Mouse (Mus musculus): ENCODE measurements around the gene Serpina7.

Serpina7 gene

DNA sequence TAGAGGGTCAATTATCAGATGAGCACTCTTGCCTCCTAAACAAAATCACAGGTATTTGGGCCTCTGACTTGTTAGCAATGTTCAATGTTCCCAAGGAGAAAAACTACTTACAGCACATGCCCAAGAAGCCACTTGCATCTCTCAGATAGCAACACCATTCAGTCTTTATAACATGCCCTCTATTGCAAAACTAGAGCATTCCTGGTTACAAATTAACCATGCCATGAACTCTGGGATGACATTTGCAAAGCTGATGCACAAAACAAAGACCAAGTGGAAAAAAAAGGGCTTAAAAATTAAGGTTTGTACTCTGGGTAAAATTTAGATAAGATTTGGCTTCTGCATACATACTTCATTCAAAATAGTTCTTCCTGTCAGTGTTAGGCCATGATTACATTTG is at the start of gene Serpina7:
Serpina7 (minus strand) TSS at position 160 of the 400 bp plus-strand sequence.
- DNase-seq, result no peak

DNA sequence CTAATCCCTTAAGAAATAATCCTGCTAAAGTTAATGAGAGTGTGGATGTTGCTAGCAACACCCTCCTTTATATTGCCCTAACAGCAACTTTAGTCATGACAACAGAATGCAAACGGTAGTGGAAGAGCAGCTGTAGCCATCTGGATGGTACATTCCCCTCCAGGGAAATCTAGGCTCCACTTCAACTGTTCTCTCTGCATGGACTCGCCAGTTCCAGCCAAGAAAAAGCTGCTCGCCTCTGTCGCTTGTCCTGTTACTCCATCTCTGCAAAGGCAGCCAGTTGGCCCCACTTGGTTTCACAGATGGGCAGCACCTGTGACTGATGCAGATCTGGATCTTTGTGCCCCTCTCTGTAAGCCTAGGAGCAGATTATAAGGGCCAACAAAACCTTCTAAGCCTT is 49.0 kb upstream of the Serpina7 start:
- DNase-seq, result no peak

DNA sequence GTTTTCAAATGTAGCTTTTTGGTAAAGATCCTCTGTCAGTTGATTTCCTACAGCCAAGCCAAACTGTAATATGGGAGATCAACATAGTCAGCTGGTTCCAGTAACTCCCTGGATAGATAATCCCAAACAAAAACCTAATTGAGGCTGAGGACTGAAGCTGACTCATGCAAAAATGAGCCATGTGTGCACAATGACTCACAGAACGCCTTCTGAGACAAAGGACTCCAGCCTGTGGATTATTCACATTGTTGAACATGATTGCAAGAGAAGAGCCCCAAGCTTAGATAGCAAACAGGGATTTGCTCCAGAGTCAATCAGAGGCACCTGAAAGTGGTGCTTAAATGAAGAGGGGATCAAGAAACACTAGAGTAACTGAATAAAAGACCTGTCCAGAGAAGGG is 12.2 kb upstream of the Serpina7 start:
- DNase-seq, result no peak

DNA sequence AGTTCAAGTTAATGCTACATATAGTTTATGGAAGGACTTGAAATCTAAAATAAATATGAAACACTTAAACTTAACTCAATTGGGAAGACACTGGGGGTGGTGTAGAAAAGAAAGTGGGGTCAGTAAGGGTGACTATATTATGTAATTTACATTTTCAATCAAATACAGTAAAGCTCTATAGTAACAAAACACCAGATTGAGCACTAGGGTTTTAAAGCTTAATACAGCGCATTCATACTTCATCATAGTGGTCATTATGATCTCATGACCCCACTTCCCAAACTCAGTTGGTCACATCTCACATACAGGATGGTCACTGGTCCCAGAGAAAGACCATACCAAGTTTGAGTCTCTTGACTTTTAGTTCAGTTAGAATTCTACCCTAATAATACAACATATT is 907 bp upstream of the Serpina7 start, which contains the start of gene 4930513O06Rik:
4930513O06Rik (plus strand) TSS at position 301 of the 400 bp plus-strand sequence.
- no peak for DNase-seq

DNA sequence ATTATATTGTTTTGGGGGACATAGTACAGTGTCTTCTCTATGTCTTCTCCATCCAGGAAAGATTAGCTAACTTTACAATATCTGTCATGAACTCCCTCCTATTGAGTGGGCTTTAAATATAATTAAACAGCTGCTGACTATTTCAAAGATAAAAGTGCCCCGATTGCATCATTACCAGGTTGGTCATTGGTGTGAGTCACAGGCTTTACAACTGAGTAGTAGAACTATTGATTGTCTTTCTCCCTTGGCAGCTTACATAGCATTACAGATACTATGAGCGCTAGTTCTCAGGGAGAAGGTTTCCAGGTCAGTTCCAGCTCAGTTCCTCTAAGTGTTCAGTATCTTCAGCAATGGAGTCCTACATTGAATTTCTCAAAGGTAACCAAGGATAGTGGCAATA is 6.5 kb downstream of the Serpina7 start:
- DNase-seq, result no peak

DNA sequence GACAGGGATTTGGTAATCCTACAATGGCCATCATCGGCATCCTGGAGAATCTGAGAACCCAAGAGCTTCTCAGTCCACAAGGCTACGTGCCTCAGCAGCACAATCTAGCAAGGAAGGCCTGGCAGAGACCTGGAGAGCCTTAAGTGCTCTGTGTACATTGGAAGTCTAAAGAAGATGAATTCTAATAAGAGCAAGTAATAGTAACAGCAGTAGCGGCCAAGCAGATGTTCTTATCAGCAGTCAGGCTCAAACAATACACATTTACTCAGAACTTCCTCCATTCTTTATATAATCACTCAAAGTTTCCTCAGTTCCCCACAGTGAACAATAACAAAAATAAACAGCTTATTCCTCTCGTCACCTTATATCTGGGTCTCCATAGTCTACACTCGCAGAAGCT is 21.0 kb downstream of the Serpina7 start:
- no peak for DNase-seq

DNA sequence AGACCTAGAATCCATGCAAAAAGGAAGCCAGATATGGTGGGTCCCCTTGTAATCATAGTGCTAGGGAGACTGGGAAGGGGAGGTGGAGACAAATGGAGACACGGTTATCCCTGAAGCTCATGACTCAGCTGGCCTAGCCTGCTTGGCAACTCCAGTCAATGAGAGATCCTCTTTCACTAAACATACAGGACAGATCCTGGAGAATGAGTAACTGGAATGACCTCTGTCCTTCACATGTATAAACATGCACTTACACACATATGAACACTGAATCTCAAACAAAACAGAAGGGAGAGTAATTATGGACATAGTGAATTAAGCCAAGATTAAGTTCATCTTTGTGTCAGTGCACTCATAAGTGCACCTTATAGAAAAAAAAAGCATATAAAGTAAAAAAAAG is 31.9 kb downstream of the Serpina7 start:
- no peak for DNase-seq

DNA sequence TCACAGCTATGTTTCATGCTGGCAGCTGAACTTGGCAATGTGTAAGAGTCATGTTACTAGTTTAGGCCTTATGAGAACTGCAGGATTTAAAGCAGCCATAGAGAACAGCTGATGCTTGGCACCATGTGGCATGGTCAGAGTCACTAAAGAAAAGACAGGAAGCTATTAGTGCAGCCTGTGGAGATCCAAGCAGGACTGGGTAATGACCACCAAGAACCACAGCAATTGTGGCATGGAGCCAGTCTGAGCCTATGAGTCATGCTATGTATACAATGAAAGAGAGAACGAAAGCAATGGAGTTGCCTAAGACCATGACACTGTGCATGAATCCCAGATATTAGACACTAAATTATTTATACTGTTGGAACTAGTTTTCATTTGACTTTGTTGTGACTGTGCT is 33.1 kb downstream of the Serpina7 start:
- no peak for DNase-seq

DNA sequence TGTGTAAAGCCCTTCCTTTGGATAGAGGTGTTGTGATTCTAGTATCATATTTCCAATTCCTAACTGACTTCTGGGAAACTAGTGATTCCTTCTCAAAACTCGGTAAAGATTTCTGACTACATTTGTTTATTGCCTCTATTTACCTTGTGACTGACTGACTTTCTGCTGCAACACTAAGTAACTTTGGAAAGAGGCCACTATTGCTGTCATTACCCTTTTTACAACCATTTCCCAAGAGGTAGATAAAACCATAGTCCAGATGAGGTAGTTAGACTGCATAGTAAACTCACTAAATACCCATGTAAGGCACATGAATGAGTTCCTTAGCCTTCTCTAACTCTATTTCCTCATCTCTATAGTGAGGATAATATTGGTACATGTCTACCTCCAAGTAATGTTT is 43.9 kb downstream of the Serpina7 start:
- no peak for DNase-seq

DNA sequence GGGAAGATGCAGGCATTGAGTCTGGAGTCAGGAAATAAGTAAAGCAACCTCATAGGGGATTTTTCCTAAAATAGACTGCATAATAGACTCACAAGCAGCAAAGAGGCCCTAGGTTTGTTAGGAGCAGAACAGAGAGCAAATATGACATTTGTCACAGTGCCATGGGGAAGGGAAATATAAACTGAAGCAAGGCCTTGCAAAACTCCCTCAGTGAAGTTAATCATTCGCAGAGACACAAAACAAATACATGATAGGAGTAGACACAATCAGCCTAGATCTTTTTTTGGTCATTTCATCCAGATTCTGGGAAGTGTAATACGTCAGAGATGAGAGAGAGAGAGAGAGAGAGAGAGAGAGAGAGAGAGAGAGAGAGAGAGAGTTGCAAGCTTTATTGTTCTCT is 45.7 kb downstream of the Serpina7 start:
- DNase-seq, result no peak

DNA sequence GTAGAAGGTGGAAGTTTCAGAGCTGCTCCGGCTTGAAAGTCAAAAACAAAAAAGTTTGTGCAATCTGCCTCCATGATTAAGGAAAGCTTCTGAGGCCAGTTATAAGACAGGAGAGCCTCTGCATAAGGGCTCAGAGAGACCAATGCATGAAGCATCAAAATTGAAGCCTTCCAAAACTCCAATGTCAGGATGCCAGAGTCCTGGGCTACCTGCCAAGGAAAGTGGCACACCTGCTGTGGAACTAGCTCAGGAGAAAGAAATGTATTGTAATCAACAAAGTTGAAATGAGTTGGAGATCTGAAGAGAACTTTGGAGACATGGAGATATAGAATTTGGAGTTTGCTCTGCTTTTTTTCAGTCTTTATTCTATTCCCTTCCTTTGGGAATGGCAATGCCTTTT is 47.4 kb downstream of the Serpina7 start:
- DNase-seq, result no peak
